Comparison of ENCODE assay signal across 8 mouse cellular contexts in the genomic region with DNA sequence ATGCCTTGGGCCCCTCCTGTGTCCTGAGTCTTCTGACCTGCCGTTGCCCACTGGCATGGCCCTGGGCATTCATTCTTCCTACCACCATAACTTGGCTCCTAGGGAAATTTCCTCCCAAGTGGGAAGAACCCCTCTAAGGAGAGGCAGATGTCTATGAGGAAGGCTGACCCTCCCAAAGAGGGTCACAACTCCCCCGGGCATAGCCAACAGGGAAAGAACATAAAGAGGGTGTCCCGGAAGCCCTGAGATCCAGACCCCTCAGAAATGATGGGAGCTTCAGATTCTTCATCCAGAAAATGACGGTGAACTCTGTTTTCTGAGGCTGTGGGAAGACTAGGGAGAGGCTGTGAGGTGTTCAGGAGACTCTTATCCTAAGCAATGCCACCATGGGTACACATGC. TPM values are rescaled to one million over a fixed set of nuclear protein-coding genes. Genes with fewer than 3 reads are reported as not detected.
DNase-seq lines count a peak whose midpoint lies in the region; ATAC-seq and TF ChIP-seq lines count a peak whose summit lies in the region.

No protein-coding gene starts in this region.

- no peak overlapping the region for H3K9ac ChIP-seq in heart, embryonic 12.5 days
- no peak overlapping the region for H3K9ac ChIP-seq in limb, embryonic 13.5 days
- peak overlapping the region; percentile 50 for H3K9ac ChIP-seq in stomach, postnatal 0 days (ENCODE audit: low read length)

- no peak for TF ChIP-seq POLR2A in spleen, adult 2 months (IDR thresholded peaks at IDR 0.05; ENCODE audit: low read depth, low read length)

- H3K4me3 ChIP-seq in heart, embryonic 10.5 days, result no peak overlapping the region
- H3K4me3 ChIP-seq in heart, embryonic 12.5 days, result no peak overlapping the region
- H3K4me3 ChIP-seq in spleen, adult 2 months (ENCODE audit: extremely low read depth, insufficient read depth, insufficient read length), result no peak overlapping the region
- no peak overlapping the region for H3K4me3 ChIP-seq in limb, embryonic 13.5 days
- no peak overlapping the region for H3K4me3 ChIP-seq in stomach, postnatal 0 days (ENCODE audit: low read depth, low read length)

- no peak for TF ChIP-seq EP300 in stomach, postnatal 0 days (optimal IDR thresholded peaks at IDR 0.05)

- 84% methylated on average over 4 of the region's 4 CpGs for WGBS in heart, embryonic 10.5 days
- whole genome bisulfite sequencing in heart, embryonic 12.5 days, result 80% methylated on average over 4 of the region's 4 CpGs
- WGBS in spleen, adult 2 months, result 86% methylated on average over 4 of the region's 4 CpGs
- 83% methylated on average over 4 of the region's 4 CpGs for WGBS in limb, embryonic 13.5 days
- 57% methylated on average over 4 of the region's 4 CpGs for WGBS in stomach, postnatal 0 days

- no peak overlapping the region for H3K4me2 ChIP-seq in heart, embryonic 12.5 days
- no peak overlapping the region for H3K4me2 ChIP-seq in limb, embryonic 13.5 days (replicated peaks)
- no peak overlapping the region for H3K4me2 ChIP-seq in stomach, postnatal 0 days (replicated peaks; ENCODE audit: low read depth)

- no peak for DNase-seq in heart, embryonic 10.5 days (ENCODE audit: low spot score)
- DNase-seq in spleen, adult 2 months (ENCODE audit: low read depth in 1 of 2, low spot score in 2 of 2), result no peak
- DNase-seq in spleen, adult 12 weeks (ENCODE audit: low spot score), result no peak
- DNase-seq in stomach, postnatal 0 days (ENCODE audit: low spot score), result no peak
- no peak for DNase-seq in adipocyte (ENCODE audit: low spot score)

- H3K27ac ChIP-seq in heart, embryonic 10.5 days, result peak overlapping the region; percentile 93; the same call in 1 of the 2 replicates
- H3K27ac ChIP-seq in heart, embryonic 12.5 days (ENCODE audit: poor library complexity, severe bottlenecking), result no peak overlapping the region
- peak overlapping the region; percentile 37; the same call in 1 of the 2 replicates for H3K27ac ChIP-seq in spleen, adult 2 months (ENCODE audit: insufficient read depth, low read length)
- H3K27ac ChIP-seq in limb, embryonic 13.5 days, result peak overlapping the region; percentile 76; the same call in 1 of the 2 replicates
- H3K27ac ChIP-seq in stomach, postnatal 0 days (replicated peaks), result peak overlapping the region; percentile 98

- H3K27me3 ChIP-seq in heart, embryonic 10.5 days (ENCODE audit: insufficient read depth, poor library complexity, severe bottlenecking), result peaks cover 12% of the 10 kb centered on the region; the same call in 1 of the 2 replicates
- H3K27me3 ChIP-seq in heart, embryonic 12.5 days (replicated peaks), result no peaks in the 10 kb centered on the region
- no peaks in the 10 kb centered on the region for H3K27me3 ChIP-seq in spleen, adult 2 months (ENCODE audit: control insufficient read depth, insufficient read depth, low read length)
- no peaks in the 10 kb centered on the region for H3K27me3 ChIP-seq in limb, embryonic 13.5 days
- no peaks in the 10 kb centered on the region for H3K27me3 ChIP-seq in stomach, postnatal 0 days (ENCODE audit: control insufficient read depth, insufficient read depth, low read length)

- no peaks in the 10 kb centered on the region for H3K9me3 ChIP-seq in heart, embryonic 10.5 days
- no peaks in the 10 kb centered on the region for H3K9me3 ChIP-seq in heart, embryonic 12.5 days (replicated peaks)
- H3K9me3 ChIP-seq in limb, embryonic 13.5 days, result no peaks in the 10 kb centered on the region
- H3K9me3 ChIP-seq in stomach, postnatal 0 days (ENCODE audit: control insufficient read depth, low read length), result no peaks in the 10 kb centered on the region

- ATAC-seq in heart, embryonic 12.5 days (ENCODE audit: insufficient number of reproducible peaks, low FRiP score), result no peak
- no peak for ATAC-seq in limb, embryonic 13.5 days (ENCODE audit: low FRiP score, low read depth)
- ATAC-seq in stomach, postnatal 0 days (ENCODE audit: low FRiP score, low TSS enrichment), result no peak
- no peak for ATAC-seq in monocyte, adult 5-6 weeks (replicated peaks; ENCODE audit: insufficient number of reproducible peaks, low FRiP score, low TSS enrichment, poor library complexity, severe bottlenecking)

- peaks cover 91% of the 10 kb centered on the region for H3K4me1 ChIP-seq in heart, embryonic 10.5 days
- peaks cover 68% of the 10 kb centered on the region for H3K4me1 ChIP-seq in heart, embryonic 12.5 days (replicated peaks)
- H3K4me1 ChIP-seq in spleen, adult 2 months (ENCODE audit: control insufficient read depth, insufficient read depth, insufficient read length), result peaks cover 56% of the 10 kb centered on the region
- H3K4me1 ChIP-seq in limb, embryonic 13.5 days, result peaks cover 64% of the 10 kb centered on the region
- H3K4me1 ChIP-seq in stomach, postnatal 0 days (replicated peaks; ENCODE audit: control insufficient read depth, insufficient read depth), result peaks cover 55% of the 10 kb centered on the region

- no peaks in the 10 kb centered on the region for H3K36me3 ChIP-seq in heart, embryonic 10.5 days
- no peaks in the 10 kb centered on the region for H3K36me3 ChIP-seq in heart, embryonic 12.5 days
- no peaks in the 10 kb centered on the region for H3K36me3 ChIP-seq in spleen, adult 2 months (ENCODE audit: control insufficient read depth, insufficient read depth, low read length)
- H3K36me3 ChIP-seq in limb, embryonic 13.5 days, result no peaks in the 10 kb centered on the region
- H3K36me3 ChIP-seq in stomach, postnatal 0 days (ENCODE audit: control insufficient read depth, insufficient read depth, low read length), result no peaks in the 10 kb centered on the region

- no peak for TF ChIP-seq CTCF in spleen, adult 2 months (IDR thresholded peaks at IDR 0.05; ENCODE audit: extremely low read depth, insufficient read depth, insufficient read length, insufficient replicate concordance)
- TF ChIP-seq CTCF in stomach, postnatal 0 days (IDR thresholded peaks at IDR 0.05; ENCODE audit: low read depth), result no peak

RNA-seq across cellular contexts. Expression of gene Chit1, which starts 15.3 kb away (rescaled TPM):
- 1.1 and 2.0 TPM in 2 replicates for polyA plus RNA-seq in heart, embryonic 10.5 days (2016; fragmentation: Nextera tagmentation; extraction: Ambion mirVana)
- polyA plus RNA-seq in heart, embryonic 12.5 days (2016; fragmentation: Nextera tagmentation; extraction: Ambion mirVana), result 0.32 and 0.49 TPM in 2 replicates
- 0.20 TPM in 1 of 2 replicates, not detected in the other for polyA plus RNA-seq in spleen, adult 2 months (2012; rRNA removed)
- 0.17 and 0.26 TPM in 2 replicates for polyA plus RNA-seq in limb, embryonic 13.5 days (2015; fragmentation: Nextera tagmentation; extraction: Ambion mirVana)
- 38.5 and 45.1 TPM in 2 replicates for polyA plus RNA-seq in stomach, postnatal 0 days (2015; fragmentation: Nextera tagmentation; extraction: Ambion mirVana)
- 0.67 to 1.4 TPM (median 0.85 TPM) in 3 replicates for total RNA-seq in monocyte, adult 5-6 weeks (2017)

RNA-seq across cellular contexts. Expression of gene Btg2, which starts 16.8 kb away (rescaled TPM):
- polyA plus RNA-seq in heart, embryonic 10.5 days (2016; fragmentation: Nextera tagmentation; extraction: Ambion mirVana), result 26.1 and 34.2 TPM in 2 replicates
- 37.8 and 40.4 TPM in 2 replicates for polyA plus RNA-seq in heart, embryonic 12.5 days (2016; fragmentation: Nextera tagmentation; extraction: Ambion mirVana)
- polyA plus RNA-seq in spleen, adult 2 months (2012; rRNA removed), result 115 and 123 TPM in 2 replicates
- polyA plus RNA-seq in limb, embryonic 13.5 days (2015; fragmentation: Nextera tagmentation; extraction: Ambion mirVana), result 27.1 and 28.2 TPM in 2 replicates
- 85.9 and 96.8 TPM in 2 replicates for polyA plus RNA-seq in stomach, postnatal 0 days (2015; fragmentation: Nextera tagmentation; extraction: Ambion mirVana)
- 390 to 783 TPM (median 430 TPM) in 3 replicates for total RNA-seq in monocyte, adult 5-6 weeks (2017)

RNA-seq across cellular contexts. Expression of gene Fmod, which starts 58.7 kb away (rescaled TPM):
- 9.5 and 11.2 TPM in 2 replicates for polyA plus RNA-seq in heart, embryonic 10.5 days (2016; fragmentation: Nextera tagmentation; extraction: Ambion mirVana)
- polyA plus RNA-seq in heart, embryonic 12.5 days (2016; fragmentation: Nextera tagmentation; extraction: Ambion mirVana), result 15.7 and 17.5 TPM in 2 replicates
- polyA plus RNA-seq in spleen, adult 2 months (2012; rRNA removed), result 10.6 and 12.4 TPM in 2 replicates
- 42.1 and 48.5 TPM in 2 replicates for polyA plus RNA-seq in limb, embryonic 13.5 days (2015; fragmentation: Nextera tagmentation; extraction: Ambion mirVana)
- polyA plus RNA-seq in stomach, postnatal 0 days (2015; fragmentation: Nextera tagmentation; extraction: Ambion mirVana), result 7.9 and 9.0 TPM in 2 replicates
- not detected in 3 replicates for total RNA-seq in monocyte, adult 5-6 weeks (2017)

Comparison
In these comparisons a context has a peak if more than half of its experiments do, and no peak if none do; other contexts are left out.
1. RNA of gene Chit1, which starts 15.3 kb away (polyA plus RNA-seq): 38.5 to 45.1 TPM in stomach, postnatal 0 days; 1.1 to 2.0 TPM in heart, embryonic 10.5 days, 0.32 to 0.49 TPM in heart, embryonic 12.5 days, 0.17 to 0.26 TPM in limb, embryonic 13.5 days and 0.20 TPM in spleen, adult 2 months; every median in the first group is over 10 times any median in the second.